Mouse (Mus musculus) embryonic facial prominence, embryonic 15.5 days (tissue): ENCODE results near the gene Myog. TPM values are rescaled to one million over a fixed set of nuclear protein-coding genes. Genes with fewer than 3 reads are reported as not detected.

ENCODE experiments used
- ATAC-seq: fragments of 200-750 bp; cut with Nextera tagmentation; 2 replicates; pipeline ENCODE4 v1.8.0; 2017; ENCODE audit warnings: low read depth, moderate TSS enrichment; ENCODE audit not compliant: insufficient number of reproducible peaks, low FRiP score, low TSS enrichment
- H3K27ac ChIP-seq: fragments of 300-500 bp; sonication (generic); replicated peaks from 2 replicates; pipeline ENCODE4 v1.5.1; 2015; ENCODE audit warnings: mild to moderate bottlenecking, inconsistent platforms
- H3K27me3 ChIP-seq: fragments of 300-500 bp; sonication (generic); 2 replicates; pipeline ENCODE4 v1.6.1; 2015; ENCODE audit warnings: inconsistent platforms
- H3K36me3 ChIP-seq: fragments of 300-500 bp; sonication (generic); 2 replicates; pipeline ENCODE4 v1.6.1; 2015; ENCODE audit warnings: mild to moderate bottlenecking, inconsistent platforms
- H3K4me1 ChIP-seq: fragments of 300-500 bp; sonication (generic); 2 replicates; pipeline ENCODE4 v1.6.1; 2015; ENCODE audit warnings: inconsistent platforms
- H3K4me2 ChIP-seq: fragments of 300-500 bp; sonication (generic); replicated peaks from 2 replicates; pipeline ENCODE4 v1.6.1; 2015; ENCODE audit warnings: mild to moderate bottlenecking, inconsistent platforms
- H3K4me3 ChIP-seq: fragments of 300-500 bp; sonication (generic); replicated peaks from 2 replicates; pipeline ENCODE4 v1.5.1; 2015; ENCODE audit warnings: mild to moderate bottlenecking, inconsistent platforms
- H3K9ac ChIP-seq: fragments of 300-500 bp; sonication (generic); 2 replicates; pipeline ENCODE4 v1.6.1; 2015; ENCODE audit warnings: inconsistent platforms
- H3K9me3 ChIP-seq: fragments of 300-500 bp; sonication (generic); replicated peaks from 2 replicates; pipeline ENCODE4 v1.6.1; 2016; ENCODE audit warnings: inconsistent platforms
- WGBS: fragments of 180-500 bp; shearing (Covaris S2); methylation state at CpG from one replicate; pipeline ENCODE4 v1.1.7; 2015; 5-methylcytosine and 5-hydroxymethylcytosine counted together
- polyA plus RNA-seq: library from polyadenylated mRNA; unstranded; fragments of >200 nt; fragmentation: Nextera tagmentation; extraction: Ambion mirVana; gene quantifications from 2 replicates; pipeline ENCODE4 v1.2.1, GENCODE M21; 2015

The Myog gene
- polyA plus RNA-seq, 1 experiment from 2014 or later, result 186 TPM

DNA sequence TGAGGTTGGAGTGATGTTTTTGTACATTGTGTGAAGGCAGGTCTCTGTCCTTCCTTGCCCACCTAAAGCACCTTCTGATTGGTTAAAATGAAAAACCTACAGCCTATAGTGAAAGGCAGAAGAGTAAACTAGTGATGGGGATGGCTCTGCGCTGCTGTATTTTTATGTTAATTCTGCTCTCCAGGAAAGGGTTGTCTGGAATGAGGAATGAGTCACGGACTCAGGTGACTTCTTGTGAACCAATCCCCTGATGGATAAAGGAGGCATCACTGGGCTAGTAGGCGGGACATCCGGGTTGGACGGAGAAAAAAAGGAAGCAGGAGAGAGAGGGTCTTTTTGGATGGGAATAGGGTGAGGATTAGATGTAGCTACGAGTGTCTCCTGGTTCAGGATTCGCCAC lies 19.8 kb upstream of the Myog start:
- Histone ChIP-seq H3K4me2 (no peak overlapping the region), H3K9ac (no peak overlapping the region), H3K27me3 (no peaks in the 10 kb centered on the region), H3K27ac (no peak overlapping the region), H3K9me3 (no peaks in the 10 kb centered on the region), H3K4me1 (peaks cover 7% of the 10 kb centered on the region), H3K4me3 (no peak overlapping the region), H3K36me3 (no peaks in the 10 kb centered on the region)
- no peak for ATAC-seq
- WGBS, result 72% methylated on average over 7 of the region's 7 CpGs

DNA sequence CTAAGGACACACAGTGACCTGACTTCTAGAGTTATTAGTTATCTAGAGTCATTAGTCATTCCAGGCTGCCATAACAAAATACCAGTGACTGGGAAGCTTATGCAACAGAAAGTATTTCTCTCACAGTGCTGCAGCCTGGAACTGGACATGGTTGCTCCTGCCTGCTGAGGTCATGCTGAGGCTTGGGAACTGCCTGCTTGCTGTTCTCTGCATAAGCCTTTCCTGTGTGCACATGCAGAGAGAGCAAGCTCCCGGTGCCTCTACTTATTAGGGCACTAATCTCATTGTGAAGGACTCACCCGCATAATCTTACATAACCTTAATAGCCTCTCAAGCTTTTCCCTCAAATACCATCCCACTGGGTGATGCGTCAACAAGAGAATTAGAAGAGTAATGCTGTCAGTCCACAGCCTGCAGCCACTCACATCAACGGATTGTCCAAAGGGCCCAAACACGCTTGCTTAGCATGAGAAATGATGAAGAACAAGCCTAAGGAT lies 17.0 kb upstream of the Myog start:
- Histone ChIP-seq H3K9me3 (no peaks in the 10 kb centered on the region), H3K27ac (no peak overlapping the region), H3K4me2 (no peak overlapping the region), H3K27me3 (no peaks in the 10 kb centered on the region), H3K9ac (no peak overlapping the region), H3K4me3 (no peak overlapping the region), H3K36me3 (no peaks in the 10 kb centered on the region), H3K4me1 (peaks cover 7% of the 10 kb centered on the region)
- 58% methylated on average over 5 of the region's 5 CpGs for WGBS
- ATAC-seq, result no peak

DNA sequence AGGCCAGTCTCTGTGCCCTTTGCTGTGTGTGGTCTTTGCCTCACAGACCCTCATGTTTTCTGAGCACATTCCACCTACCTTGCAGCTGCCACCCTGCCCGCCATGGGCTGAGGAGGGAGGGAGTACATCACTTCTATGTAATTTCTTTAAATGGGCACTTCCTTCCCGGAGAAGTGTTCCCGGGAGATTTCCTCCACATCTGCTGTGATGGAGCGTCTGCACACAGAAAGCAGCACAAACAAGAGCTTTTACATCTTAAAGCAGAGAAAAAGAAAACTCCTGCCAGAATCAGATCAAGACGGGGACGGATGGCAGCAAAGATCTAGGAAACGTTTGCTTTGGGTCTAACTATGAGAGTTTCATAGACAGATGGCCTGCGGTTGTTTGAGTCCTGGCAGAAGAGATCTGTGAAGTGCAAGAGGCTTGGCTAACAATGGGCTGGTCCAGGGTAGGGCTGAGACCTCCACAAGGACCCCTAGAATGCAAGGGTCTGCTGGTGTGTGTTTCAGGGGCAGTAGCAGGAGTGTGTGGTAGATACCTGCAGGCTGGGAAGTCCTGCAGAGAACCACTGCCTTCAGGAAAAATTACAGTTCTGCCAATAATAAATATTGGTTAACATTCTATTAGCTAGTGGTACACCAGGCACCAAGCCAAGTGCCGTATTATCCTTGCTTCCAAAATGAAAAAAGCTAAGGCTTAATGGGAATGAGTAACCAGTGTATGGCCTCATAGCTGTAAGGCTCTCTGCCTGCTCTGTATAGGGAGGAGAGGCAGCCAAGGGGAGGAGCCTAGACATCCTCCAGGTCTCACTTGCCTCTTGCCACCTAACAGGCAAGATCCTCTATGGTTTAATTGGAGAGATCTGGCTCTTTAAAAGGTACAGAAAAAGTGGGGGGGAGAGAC lies 16.0 kb upstream of the Myog start:
- Histone ChIP-seq H3K9me3 (no peaks in the 10 kb centered on the region), H3K9ac (no peak overlapping the region), H3K36me3 (no peaks in the 10 kb centered on the region), H3K27ac (no peak overlapping the region; the same call in 1 of the 2 replicates), H3K4me3 (no peak overlapping the region), H3K4me1 (peaks cover 7% of the 10 kb centered on the region), H3K27me3 (no peaks in the 10 kb centered on the region), H3K4me2 (no peak overlapping the region)
- WGBS, result 33% methylated on average over 9 of the region's 9 CpGs
- no peak for ATAC-seq

DNA sequence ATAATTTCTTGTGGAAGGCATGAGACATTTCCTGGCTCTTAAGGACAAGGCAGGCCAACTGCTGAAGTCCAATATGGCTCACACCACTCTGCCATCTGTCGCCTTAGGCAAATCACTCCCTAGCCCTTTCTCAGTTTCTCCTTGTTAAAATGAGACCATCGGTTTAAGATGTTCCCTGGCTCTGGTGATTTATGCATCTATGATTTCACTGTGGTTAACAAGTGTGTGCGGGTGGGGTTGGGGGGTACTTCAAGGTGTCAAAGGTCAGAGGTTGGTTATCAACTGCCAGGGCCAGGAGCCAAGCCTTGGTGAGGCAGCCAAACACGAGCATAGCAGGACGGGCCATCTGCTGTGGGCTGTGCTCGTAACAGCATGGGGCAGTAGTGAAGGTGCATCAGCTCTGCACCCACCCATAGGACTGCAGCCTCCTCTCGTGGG lies 15.3 kb upstream of the Myog start:
- Histone ChIP-seq H3K36me3 (no peaks in the 10 kb centered on the region), H3K27ac (no peak overlapping the region), H3K27me3 (no peaks in the 10 kb centered on the region), H3K4me3 (no peak overlapping the region), H3K4me2 (no peak overlapping the region), H3K4me1 (peaks cover 7% of the 10 kb centered on the region), H3K9ac (no peak overlapping the region), H3K9me3 (no peaks in the 10 kb centered on the region)
- ATAC-seq, result no peak
- 86% methylated on average over 7 of the region's 7 CpGs for WGBS

DNA sequence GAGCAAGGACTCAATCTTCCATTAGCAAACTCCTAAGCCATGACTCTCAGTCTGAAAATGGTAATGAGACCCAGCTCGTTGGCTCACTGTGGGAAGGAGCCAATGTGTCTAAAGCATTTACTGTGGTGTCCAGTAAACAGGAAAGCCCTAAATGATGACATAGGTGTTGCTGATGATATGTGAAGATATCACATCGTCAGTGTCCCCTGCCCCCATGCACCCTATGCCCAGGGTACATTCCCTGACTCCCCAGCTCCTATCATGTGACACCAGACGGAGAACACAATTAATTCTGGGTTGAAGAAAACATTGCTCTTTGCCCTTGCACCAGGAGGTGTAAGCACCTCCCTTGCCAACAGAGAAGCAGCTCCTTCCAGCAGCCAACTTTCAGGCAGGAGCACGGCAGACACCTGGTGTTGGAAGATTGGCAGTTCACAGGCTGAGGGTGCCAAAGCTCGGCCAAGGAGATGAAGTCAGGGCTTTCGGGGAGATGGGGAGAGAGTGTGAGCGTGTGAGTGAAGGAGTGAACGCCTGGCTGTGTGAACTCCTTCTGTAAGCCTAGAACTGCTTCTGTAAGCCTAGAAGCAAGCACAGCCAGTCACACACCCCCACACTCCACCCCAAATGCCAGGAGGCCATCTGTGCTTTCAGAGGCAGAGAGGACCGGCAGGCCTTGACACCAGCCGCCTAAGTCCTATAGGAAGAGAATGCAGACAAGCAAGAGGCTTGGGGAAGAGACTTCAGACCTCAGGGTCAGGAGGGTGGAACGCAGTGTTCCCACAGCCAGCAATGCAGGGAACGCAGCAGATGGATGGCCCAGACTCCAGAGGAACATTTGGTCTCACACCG lies 13.9 kb upstream of the Myog start:
- no peak overlapping the region for H3K4me2 ChIP-seq
- WGBS, result 69% methylated on average over 13 of the region's 13 CpGs
- H3K9ac ChIP-seq, result no peak overlapping the region
- H3K27ac ChIP-seq, result no peak overlapping the region; the same call in 1 of the 2 replicates
- ATAC-seq, result no peak
- H3K4me3 ChIP-seq, result no peak overlapping the region
- no peaks in the 10 kb centered on the region for H3K36me3 ChIP-seq
- H3K27me3 ChIP-seq, result no peaks in the 10 kb centered on the region
- H3K9me3 ChIP-seq, result no peaks in the 10 kb centered on the region
- H3K4me1 ChIP-seq, result peaks cover 7% of the 10 kb centered on the region

DNA sequence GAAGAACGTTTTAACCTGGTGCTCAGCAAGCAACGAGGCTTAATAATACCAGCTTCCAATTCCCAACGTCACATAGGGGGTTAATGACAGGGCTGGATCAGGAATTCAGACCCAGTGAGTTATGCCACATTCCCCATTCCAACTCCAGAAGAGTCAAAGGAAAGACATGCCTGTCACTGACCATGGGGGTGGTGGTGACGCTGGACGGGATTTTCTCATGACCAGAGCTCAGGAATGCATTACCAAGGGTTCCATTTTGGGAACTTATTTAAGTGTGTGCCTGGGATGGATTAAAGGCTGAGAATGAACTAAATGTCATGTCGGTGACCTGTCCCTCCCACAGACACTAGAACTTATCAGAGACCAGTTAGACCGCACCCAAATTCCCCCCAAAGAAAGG lies 13.0 kb upstream of the Myog start:
- Histone ChIP-seq H3K36me3 (no peaks in the 10 kb centered on the region), H3K27me3 (no peaks in the 10 kb centered on the region), H3K9ac (no peak overlapping the region), H3K4me3 (no peak overlapping the region), H3K9me3 (no peaks in the 10 kb centered on the region), H3K4me1 (peaks cover 7% of the 10 kb centered on the region), H3K27ac (no peak overlapping the region), H3K4me2 (no peak overlapping the region)
- 70% methylated on average over 7 of the region's 7 CpGs for WGBS
- no peak for ATAC-seq

DNA sequence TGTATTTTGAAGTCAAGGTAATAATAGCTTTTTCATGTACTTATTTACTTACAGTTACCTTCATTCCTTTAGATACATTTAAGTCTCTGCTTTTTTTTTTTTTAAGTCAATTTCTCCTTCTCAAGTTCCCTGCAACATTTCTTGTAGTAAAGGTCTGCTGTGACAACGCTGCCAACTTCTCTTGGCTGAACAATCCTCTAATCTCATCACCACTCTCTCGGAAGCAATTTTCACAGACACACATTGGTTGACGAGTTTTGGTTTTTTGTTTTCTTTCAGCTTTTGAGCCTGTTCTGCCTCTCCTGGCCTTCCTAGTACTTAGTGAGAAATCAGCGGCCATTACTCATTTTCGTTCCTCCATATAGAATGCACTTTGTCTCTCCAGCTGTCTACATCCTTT lies 9.6 kb upstream of the Myog start:
- 75% methylated on average over 5 of the region's 5 CpGs for WGBS
- no peak overlapping the region for H3K9ac ChIP-seq
- ATAC-seq, result no peak
- H3K4me1 ChIP-seq, result no peaks in the 10 kb centered on the region
- no peak overlapping the region for H3K4me2 ChIP-seq
- H3K27me3 ChIP-seq, result no peaks in the 10 kb centered on the region
- no peak overlapping the region for H3K4me3 ChIP-seq
- no peaks in the 10 kb centered on the region for H3K9me3 ChIP-seq
- H3K36me3 ChIP-seq, result no peaks in the 10 kb centered on the region
- H3K27ac ChIP-seq, result no peak overlapping the region

DNA sequence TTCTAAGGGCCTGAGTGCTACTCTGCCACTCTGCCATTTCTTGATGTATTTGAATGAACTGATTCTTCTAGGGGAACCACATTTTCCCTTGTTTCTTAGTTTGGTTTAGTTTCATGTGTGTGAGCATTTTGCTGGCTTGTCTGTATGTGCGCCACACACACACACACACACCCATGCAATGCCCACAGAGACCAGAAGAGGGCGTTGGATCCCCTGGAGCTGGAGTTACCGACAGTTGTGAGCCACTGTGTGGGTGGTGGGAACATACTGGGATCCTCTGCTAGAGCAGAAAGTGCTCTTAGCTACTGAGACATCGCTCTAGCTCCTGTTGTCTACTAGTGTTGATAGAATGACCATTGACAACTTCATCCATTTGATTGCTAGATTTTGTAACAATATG lies 8.2 kb upstream of the Myog start:
- H3K27me3 ChIP-seq, result no peaks in the 10 kb centered on the region
- H3K4me1 ChIP-seq, result no peaks in the 10 kb centered on the region
- no peak overlapping the region for H3K4me2 ChIP-seq
- no peak overlapping the region for H3K9ac ChIP-seq
- no peaks in the 10 kb centered on the region for H3K9me3 ChIP-seq
- H3K27ac ChIP-seq, result no peak overlapping the region
- no peak overlapping the region for H3K4me3 ChIP-seq
- H3K36me3 ChIP-seq, result no peaks in the 10 kb centered on the region
- WGBS, result 75% methylated on average over 4 of the region's 4 CpGs
- ATAC-seq, result no peak

DNA sequence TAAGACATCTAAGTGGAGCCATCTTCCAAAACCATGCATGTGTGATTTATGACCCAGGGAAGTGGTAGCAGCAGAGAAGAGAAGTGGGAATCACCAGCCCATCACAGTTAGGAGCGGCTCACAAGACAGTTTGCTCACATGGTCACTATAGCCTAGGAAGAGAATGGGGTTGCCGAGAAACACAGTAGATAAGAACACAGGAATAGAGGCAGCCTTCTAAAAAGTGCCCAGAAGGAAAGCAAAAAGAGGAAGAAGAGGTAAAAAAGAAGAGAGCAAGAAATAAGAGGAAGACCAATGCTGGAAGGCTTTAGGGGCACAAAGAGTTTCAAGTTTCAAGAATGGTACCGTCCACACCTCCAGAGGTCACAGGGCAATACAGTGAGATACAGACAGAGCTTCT lies 7.4 kb upstream of the Myog start:
- no peaks in the 10 kb centered on the region for H3K27me3 ChIP-seq
- H3K4me3 ChIP-seq, result no peak overlapping the region
- no peak overlapping the region for H3K9ac ChIP-seq
- H3K9me3 ChIP-seq, result no peaks in the 10 kb centered on the region
- no peak overlapping the region for H3K27ac ChIP-seq
- 78% methylated on average over 3 of the region's 3 CpGs for WGBS
- H3K4me1 ChIP-seq, result no peaks in the 10 kb centered on the region
- H3K36me3 ChIP-seq, result no peaks in the 10 kb centered on the region
- no peak overlapping the region for H3K4me2 ChIP-seq
- ATAC-seq, result no peak

DNA sequence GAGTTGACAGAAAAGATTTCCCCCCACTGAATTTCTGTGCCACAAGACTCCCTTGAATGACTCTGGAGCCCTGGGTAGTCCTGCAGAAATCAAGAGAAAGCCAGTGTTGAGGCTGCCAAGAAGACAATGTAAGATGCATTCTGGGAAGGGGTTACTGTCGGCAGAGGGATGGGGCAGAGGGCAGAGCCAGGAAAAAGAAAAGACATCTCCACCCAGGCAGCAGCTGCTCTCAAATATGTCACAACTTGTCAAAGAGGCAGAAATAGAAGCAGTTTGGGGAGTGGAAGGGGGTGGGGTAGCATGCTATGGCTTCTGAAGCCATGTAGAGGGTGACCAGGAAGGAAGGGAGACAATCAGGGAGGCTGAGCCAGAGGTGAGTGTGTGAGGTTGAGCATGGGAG lies 6.7 kb upstream of the Myog start:
- Histone ChIP-seq H3K4me3 (no peak overlapping the region), H3K4me1 (no peaks in the 10 kb centered on the region), H3K9ac (no peak overlapping the region), H3K36me3 (no peaks in the 10 kb centered on the region), H3K27ac (no peak overlapping the region), H3K4me2 (no peak overlapping the region), H3K27me3 (no peaks in the 10 kb centered on the region), H3K9me3 (no peaks in the 10 kb centered on the region)
- ATAC-seq, result no peak
- 37% methylated on average over 1 of the region's 1 CpGs for WGBS

DNA sequence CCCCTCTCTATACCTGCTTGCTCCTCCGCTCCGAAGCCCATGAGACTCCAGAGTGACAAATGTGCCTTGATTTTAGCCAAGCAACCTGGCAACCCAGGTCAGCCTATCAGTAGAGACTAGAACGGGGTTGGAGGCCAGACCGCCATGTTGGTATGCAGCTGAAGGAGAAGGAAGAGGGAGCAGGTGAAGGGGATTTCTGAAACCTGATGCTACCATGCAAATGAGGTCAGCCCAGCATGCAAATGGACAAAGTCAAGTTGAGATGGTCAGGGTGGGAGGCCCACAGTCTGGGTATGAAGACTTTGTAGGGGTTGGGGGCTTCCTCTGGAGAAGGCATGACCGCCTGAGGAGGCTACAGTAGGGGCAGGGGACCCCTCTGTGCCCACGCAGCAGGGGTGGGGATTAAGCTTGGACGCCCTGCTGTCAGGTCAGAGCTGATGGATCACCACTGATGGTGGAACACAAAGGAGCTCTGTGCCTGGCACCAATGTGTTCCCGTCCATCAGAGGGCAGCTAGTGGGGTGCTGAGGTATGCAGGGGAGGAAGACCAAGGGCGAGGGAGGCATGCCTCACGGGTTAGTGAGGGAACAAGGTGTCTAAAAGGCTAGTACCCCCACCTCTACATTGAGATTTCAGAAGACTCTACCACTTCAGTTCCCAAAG lies 4.2 kb upstream of the Myog start:
- Histone ChIP-seq H3K9ac (no peak overlapping the region), H3K4me2 (no peak overlapping the region), H3K27me3 (no peaks in the 10 kb centered on the region), H3K9me3 (no peaks in the 10 kb centered on the region), H3K4me1 (peaks cover 7% of the 10 kb centered on the region), H3K36me3 (no peaks in the 10 kb centered on the region), H3K27ac (no peak overlapping the region), H3K4me3 (no peak overlapping the region)
- no peak for ATAC-seq
- WGBS, result 66% methylated on average over 10 of the region's 10 CpGs
